Mouse (Mus musculus): ENCODE measurements around the gene Il1r2.

DNA sequence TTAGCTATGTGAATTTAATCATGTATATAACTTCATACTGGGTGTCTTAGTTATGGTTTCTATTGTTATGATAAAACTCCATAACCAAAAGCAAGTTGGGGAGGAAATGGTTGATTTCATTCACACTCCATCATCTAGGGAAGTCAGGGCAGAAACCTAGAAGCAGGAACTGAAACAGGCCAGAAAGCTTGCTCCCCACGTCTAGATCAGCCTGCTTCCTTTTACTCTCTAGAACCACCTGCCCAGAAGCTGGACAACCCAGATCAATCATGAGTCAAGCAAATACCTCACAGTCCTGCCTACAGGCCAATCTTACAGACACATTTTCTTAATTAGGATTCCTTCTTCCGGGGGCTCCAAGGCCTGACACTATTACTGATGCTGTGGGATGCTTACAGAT is 7.2 kb downstream of the Il1r2 start:
- no peak for TF ChIP-seq CTCF (conservative IDR thresholded peaks at IDR 0.05; ENCODE audit: insufficient read depth, insufficient read length, low read depth, low read length)
- TF ChIP-seq POLR2A (IDR thresholded peaks at IDR 0.05; ENCODE audit: low read depth, low read length) = no peak
